ENCODE assay signal across 8 mouse cellular contexts in genomic region chr9:15033568-15034160, GRCm38 (mm10). TPM values are rescaled to one million over a fixed set of nuclear protein-coding genes. Genes with fewer than 3 reads are reported as not detected.
DNase-seq lines count a peak whose midpoint lies in the region; ATAC-seq and TF ChIP-seq lines count a peak whose summit lies in the region.

No protein-coding gene starts in this region.

- no peaks in the 10 kb centered on the region for H3K9me3 ChIP-seq in neural tube, embryonic 11.5 days (ENCODE audit: control insufficient read depth, low read length)
- no peaks in the 10 kb centered on the region for H3K9me3 ChIP-seq in neural tube, embryonic 15.5 days (replicated peaks)
- H3K9me3 ChIP-seq in lung, embryonic 14.5 days (ENCODE audit: low read depth, low read length): no peaks in the 10 kb centered on the region

- no peaks in the 10 kb centered on the region for H3K36me3 ChIP-seq in neural tube, embryonic 11.5 days (ENCODE audit: control insufficient read depth, insufficient read depth, low read length)
- H3K36me3 ChIP-seq in neural tube, embryonic 15.5 days: peaks cover 7% of the 10 kb centered on the region; the same call in 1 of the 2 replicates
- H3K36me3 ChIP-seq in lung, embryonic 14.5 days (ENCODE audit: insufficient read depth): 0 out of 2 replicates have a peak, but pooled peaks cover 4% of the 10 kb centered on the region

- DNase-seq in gastrocnemius, adult 18-20 months (ENCODE audit: low spot score): peak; percentile 34
- DNase-seq in gastrocnemius, postnatal 4 days (ENCODE audit: low spot score in 2 of 2): no peak
- DNase-seq in neural tube, embryonic 11.5 days (ENCODE audit: low spot score): peak; percentile 38
- DNase-seq in adipocyte (ENCODE audit: low spot score): peak; percentile 47
- DNase-seq in lung, embryonic 14.5 days: peak; percentile 66
- no peak for DNase-seq in layer of hippocampus, adult 11-12 months (ENCODE audit: low spot score)
- DNase-seq in right cerebral cortex, postnatal 36 days (ENCODE audit: low spot score in 2 of 2): no peak

- H3K4me3 ChIP-seq in neural tube, embryonic 11.5 days (ENCODE audit: low read depth, low read length): no peak overlapping the region
- H3K4me3 ChIP-seq in neural tube, embryonic 15.5 days (replicated peaks): no peak overlapping the region
- H3K4me3 ChIP-seq in lung, embryonic 14.5 days (ENCODE audit: low read depth, low read length): no peak overlapping the region

- H3K27ac ChIP-seq in neural tube, embryonic 11.5 days (ENCODE audit: low read depth, low read length): no peak overlapping the region
- H3K27ac ChIP-seq in neural tube, embryonic 15.5 days (replicated peaks): no peak overlapping the region
- H3K27ac ChIP-seq in lung, embryonic 14.5 days (ENCODE audit: low read depth): no peak overlapping the region

- TF ChIP-seq CTCF in lung, embryonic 14.5 days (IDR thresholded peaks at IDR 0.05; ENCODE audit: low read depth): peak; percentile 64

- H3K4me1 ChIP-seq in neural tube, embryonic 11.5 days (ENCODE audit: control insufficient read depth, insufficient read depth, low read length): no peaks in the 10 kb centered on the region
- peaks cover 28% of the 10 kb centered on the region for H3K4me1 ChIP-seq in neural tube, embryonic 15.5 days
- 0 out of 2 replicates have a peak, but pooled peaks cover 7% of the 10 kb centered on the region for H3K4me1 ChIP-seq in lung, embryonic 14.5 days (ENCODE audit: insufficient read depth)

- H3K27me3 ChIP-seq in neural tube, embryonic 11.5 days (ENCODE audit: control insufficient read depth, insufficient read depth, low read length): no peaks in the 10 kb centered on the region
- no peaks in the 10 kb centered on the region for H3K27me3 ChIP-seq in neural tube, embryonic 15.5 days (replicated peaks)
- no peaks in the 10 kb centered on the region for H3K27me3 ChIP-seq in lung, embryonic 14.5 days (ENCODE audit: insufficient read depth, low read length)

- 76% methylated on average over 5 of the region's 5 CpGs for WGBS in neural tube, embryonic 11.5 days
- WGBS in neural tube, embryonic 15.5 days: 67% methylated on average over 5 of the region's 5 CpGs
- WGBS in lung, embryonic 14.5 days: 69% methylated on average over 5 of the region's 5 CpGs

- no peak for ATAC-seq in neural tube, embryonic 11.5 days (ENCODE audit: insufficient read depth, low FRiP score, low TSS enrichment)
- ATAC-seq in neural tube, embryonic 15.5 days (ENCODE audit: low FRiP score): no peak
- ATAC-seq in lung, embryonic 14.5 days (ENCODE audit: insufficient read depth): no peak

- H3K9ac ChIP-seq in neural tube, embryonic 11.5 days (ENCODE audit: low read length): no peak overlapping the region
- H3K9ac ChIP-seq in neural tube, embryonic 15.5 days (replicated peaks): no peak overlapping the region
- no peak overlapping the region for H3K9ac ChIP-seq in lung, embryonic 14.5 days

- no peak overlapping the region for H3K4me2 ChIP-seq in neural tube, embryonic 11.5 days (ENCODE audit: low read depth)
- H3K4me2 ChIP-seq in neural tube, embryonic 15.5 days: no peak overlapping the region
- H3K4me2 ChIP-seq in lung, embryonic 14.5 days: no peak overlapping the region

RNA-seq across cellular contexts. Expression of gene Panx1, which starts 11.6 kb away (rescaled TPM):
- 10 to 100 TPM; 32.0 to 39.1 TPM for total RNA-seq in gastrocnemius, adult 18-20 months (2021)
- total RNA-seq in gastrocnemius, postnatal 4 days (2021): 10 to 100 TPM; 37.5 to 42.5 TPM
- 112 and 118 TPM in 2 replicates for polyA plus RNA-seq in neural tube, embryonic 11.5 days (2014; fragmentation: Nextera tagmentation; extraction: Ambion mirVana)
- polyA plus RNA-seq in neural tube, embryonic 15.5 days (2015; fragmentation: Nextera tagmentation; extraction: Ambion mirVana): 138 and 164 TPM in 2 replicates
- polyA plus RNA-seq in lung, embryonic 14.5 days (2014; fragmentation: Nextera tagmentation; extraction: Ambion mirVana): 48.8 and 52.6 TPM in 2 replicates

Comparison
In these comparisons a context has a peak if more than half of its experiments do, and no peak if none do; other contexts are left out.
1. DNase-seq: peak in gastrocnemius, adult 18-20 months (single experiment), neural tube, embryonic 11.5 days (single experiment), adipocyte (single experiment) and lung, embryonic 14.5 days (single experiment); none in gastrocnemius, postnatal 4 days (0 of 2), layer of hippocampus, adult 11-12 months (single experiment) and right cerebral cortex, postnatal 36 days (0 of 2).